Mouse (Mus musculus): Measurements from ENCODE around the gene Mgea5.

GRCm38 (mm10) chr19:45718286-45718685 is 65.4 kb downstream of the Mgea5 start:
- no peak for TF ChIP-seq CTCF (IDR thresholded peaks at IDR 0.05; ENCODE audit: low read depth, low read length)
- no peak for TF ChIP-seq POLR2A (IDR thresholded peaks at IDR 0.05; ENCODE audit: insufficient read depth, low read length)
- no peak for TF ChIP-seq EP300 (IDR thresholded peaks at IDR 0.05; ENCODE audit: insufficient read depth, low read depth, low read length)
